Comparison of ENCODE assay signal across 18 mouse cellular contexts in the genomic region with DNA sequence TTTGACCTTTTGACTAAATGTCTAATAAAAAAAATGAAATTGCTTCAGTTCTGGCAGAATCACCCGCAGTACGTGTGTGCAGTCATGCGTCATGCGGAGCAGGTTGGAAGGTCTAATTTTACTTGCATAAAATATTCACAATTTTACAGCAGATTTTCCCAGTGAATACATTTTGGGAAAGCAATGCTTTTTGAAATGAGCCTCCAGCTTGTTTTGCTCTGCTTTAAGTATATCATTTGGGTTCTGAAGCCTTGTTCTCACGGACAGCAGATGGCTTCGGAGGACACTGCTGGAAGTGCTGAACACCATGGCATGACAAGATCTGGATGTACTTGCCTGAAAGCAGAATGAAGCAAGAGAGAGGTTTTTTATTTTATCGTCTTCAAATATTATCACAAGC. TPM values are rescaled to one million over a fixed set of nuclear protein-coding genes. Genes with fewer than 3 reads are reported as not detected.
DNase-seq lines count a peak whose midpoint lies in the region; ATAC-seq and TF ChIP-seq lines count a peak whose summit lies in the region.
"Had no signal": no experiment of that assay in that cellular context is flagged by ENCODE, and none has a peak within 500 bp of the region (broad histone marks: within the 10 kb centered on the region; RNA-seq: fewer than 3 reads in every experiment).

No protein-coding gene starts in this region.

- no peak for TF ChIP-seq CTCF in kidney, adult 2 months (conservative IDR thresholded peaks at IDR 0.05; ENCODE audit: insufficient read depth, insufficient read length, low read depth, low read length)

- 83% methylated on average over 7 of the region's 7 CpGs for WGBS in kidney, adult 2 months
- WGBS in kidney, embryonic 16.5 days: 89% methylated on average over 7 of the region's 7 CpGs

- no peaks in the 10 kb centered on the region for H3K36me3 ChIP-seq in kidney, adult 2 months (ENCODE audit: control insufficient read depth, insufficient read depth, low read length)
- H3K36me3 ChIP-seq in kidney, embryonic 16.5 days (ENCODE audit: insufficient read depth, low read length): no peaks in the 10 kb centered on the region
- H3K36me3 ChIP-seq: hindbrain, embryonic 10.5 days; intestine, embryonic 15.5 days; limb, embryonic 13.5 days; liver, embryonic 15.5 days; neural tube, embryonic 12.5 days had no signal

- H3K4me1 ChIP-seq in kidney, adult 2 months (ENCODE audit: control insufficient read depth, insufficient read depth, low read length): no peaks in the 10 kb centered on the region
- H3K4me1 ChIP-seq in kidney, embryonic 16.5 days (ENCODE audit: insufficient read depth, low read length): no peaks in the 10 kb centered on the region
- H3K4me1 ChIP-seq: hindbrain, embryonic 10.5 days; intestine, embryonic 15.5 days; limb, embryonic 13.5 days; liver, embryonic 15.5 days; neural tube, embryonic 12.5 days had no signal

- no peak overlapping the region for H3K27ac ChIP-seq in kidney, adult 2 months (ENCODE audit: insufficient read depth, low read depth, low read length)
- no peak overlapping the region for H3K27ac ChIP-seq in kidney, embryonic 16.5 days (ENCODE audit: low read length)
- H3K27ac ChIP-seq: hindbrain, embryonic 10.5 days; intestine, embryonic 15.5 days; limb, embryonic 13.5 days; liver, embryonic 15.5 days; neural tube, embryonic 12.5 days had no signal

- no peak for TF ChIP-seq POLR2A in kidney, adult 2 months (IDR thresholded peaks at IDR 0.05; ENCODE audit: low read depth, low read length)

- no peak overlapping the region for H3K4me2 ChIP-seq in kidney, embryonic 16.5 days (replicated peaks; ENCODE audit: low read depth, low read length)
- H3K4me2 ChIP-seq: intestine, embryonic 15.5 days; limb, embryonic 13.5 days; liver, embryonic 15.5 days; neural tube, embryonic 12.5 days had no signal

- H3K9me3 ChIP-seq in kidney, embryonic 16.5 days (ENCODE audit: low read length): no peaks in the 10 kb centered on the region
- H3K9me3 ChIP-seq: hindbrain, embryonic 10.5 days; intestine, embryonic 15.5 days; limb, embryonic 13.5 days; liver, embryonic 15.5 days; neural tube, embryonic 12.5 days had no signal

- no peak overlapping the region for H3K4me3 ChIP-seq in kidney, adult 2 months (ENCODE audit: insufficient read depth, low read depth, low read length)
- H3K4me3 ChIP-seq in kidney, embryonic 16.5 days (ENCODE audit: low read length): no peak overlapping the region
- H3K4me3 ChIP-seq: hindbrain, embryonic 10.5 days; intestine, embryonic 15.5 days; limb, embryonic 13.5 days; liver, embryonic 15.5 days; neural tube, embryonic 12.5 days had no signal

- no peak overlapping the region for H3K9ac ChIP-seq in kidney, embryonic 16.5 days (replicated peaks; ENCODE audit: low read length)
- H3K9ac ChIP-seq: intestine, embryonic 15.5 days; limb, embryonic 13.5 days; liver, embryonic 15.5 days; neural tube, embryonic 12.5 days had no signal

- H3K27me3 ChIP-seq in kidney, adult 2 months (replicated peaks; ENCODE audit: control insufficient read depth, insufficient read depth, low read length): no peaks in the 10 kb centered on the region
- no peaks in the 10 kb centered on the region for H3K27me3 ChIP-seq in kidney, embryonic 16.5 days (ENCODE audit: insufficient read depth, low read length)
- H3K27me3 ChIP-seq: intestine, embryonic 15.5 days; limb, embryonic 13.5 days; liver, embryonic 15.5 days; neural tube, embryonic 12.5 days had no signal

- peak; percentile 1 for DNase-seq in cerebellum, adult 11 months
- DNase-seq in cerebellum, postnatal 36 days: no peak
- DNase-seq in layer of hippocampus, adult 18-20 months (ENCODE audit: low spot score in 2 of 2): peak; percentile 70 to 88
- DNase-seq in layer of hippocampus, postnatal 25 days (ENCODE audit: extremely low spot score in 1 of 2, low spot score in 1 of 2): no peak
- peak; percentile 38 to 70 for DNase-seq in left cerebral cortex, adult 18-20 months (ENCODE audit: low spot score in 2 of 2)
- peak; percentile 51 for DNase-seq in right cerebral cortex, postnatal 25 days
- DNase-seq in kidney, adult 2 months: no peak
- DNase-seq: adrenal gland, postnatal 25 days; heart, adult 11 months; kidney, postnatal 25 days; lung, postnatal 10 days; thymus, postnatal 4 days had no signal

- ATAC-seq in kidney, embryonic 16.5 days (ENCODE audit: low FRiP score, low TSS enrichment): no peak
- ATAC-seq: intestine, embryonic 15.5 days had no signal

RNA-seq across cellular contexts. Expression of a gene that starts 54.0 kb away (rescaled TPM):
- total RNA-seq in layer of hippocampus, adult 18-20 months (2021): 10 to 100 TPM; 29.9 to 32.1 TPM
- 10 to 100 TPM; 30.2 TPM for total RNA-seq in layer of hippocampus, postnatal 25 days (2021)
- 10 to 100 TPM; 26.3 to 34.0 TPM for total RNA-seq in left cerebral cortex, adult 18-20 months (2021)
- 6.8 and 8.1 TPM in 2 replicates for polyA plus RNA-seq in kidney, adult 2 months (2012; rRNA removed)
- polyA plus RNA-seq in kidney, embryonic 16.5 days (2015; fragmentation: Nextera tagmentation; extraction: Ambion mirVana): 34.8 and 38.7 TPM in 2 replicates

Comparison
In these comparisons a context has a peak if more than half of its experiments do, and no peak if none do; other contexts are left out.
1. DNase-seq: peak in cerebellum, adult 11 months (single experiment), layer of hippocampus, adult 18-20 months (2 of 2), left cerebral cortex, adult 18-20 months (2 of 2) and right cerebral cortex, postnatal 25 days (single experiment); none in cerebellum, postnatal 36 days (0 of 2), layer of hippocampus, postnatal 25 days (0 of 2) and kidney, adult 2 months (single experiment).